Mouse (Mus musculus): ENCODE measurements at regions not wholly inside any gene's neighbourhood (a gene's known extent, or its start where the extent isn't known, plus 50 kb on each side); places are given as distances from the start of the nearest gene placed in this dataset.

- in situ Hi-C loops (cut with MboI; ENCODE audit: low pct_unique_long_range_greater_than_20kb), result no loop called here
- peaks cover 12% of the 10 kb centered on the region for H3K27me3 ChIP-seq
- ChIA-PET CTCF (no interaction called here), POLR2A (no interaction called here)
- no peak for DNase-seq (ENCODE audit: low read depth, low spot score)
- no peak for TF ChIP-seq CTCF (IDR thresholded peaks at IDR 0.05)
- ATAC-seq, result no peak
Measured at GRCm38 (mm10) chr15:54112406-54112805, 227.7 kb downstream of the Gm7489 start.

GRCm38 (mm10) chr15:54114096-54114512, 229.4 kb downstream of the Gm7489 start:
- ATAC-seq (no peak), DNase-seq (ENCODE audit: low read depth, low spot score) (no peak)
- ChIA-PET POLR2A (no interaction called here), CTCF (interaction anchor here (1.0 to 1.5 kb wide), 3 partner anchors 11 to 45 kb away, joined by 3 read pairs; no protein-coding TSS in a partner anchor)
- peaks cover 15% of the 10 kb centered on the region for H3K27me3 ChIP-seq
- in situ Hi-C loops (cut with MboI; ENCODE audit: low pct_unique_long_range_greater_than_20kb), result no loop called here
- TF ChIP-seq CTCF (IDR thresholded peaks at IDR 0.05), result no peak

- DNase-seq (ENCODE audit: low read depth, low spot score) (no peak), ATAC-seq (no peak)
- in situ Hi-C loops (cut with MboI; ENCODE audit: low pct_unique_long_range_greater_than_20kb), result no loop called here
- POLR2A ChIA-PET, result no interaction called here
- CTCF ChIA-PET, result no interaction called here
- H3K27me3 ChIP-seq, result peaks cover 23% of the 10 kb centered on the region
- TF ChIP-seq CTCF (IDR thresholded peaks at IDR 0.05), result no peak
Measured at GRCm38 (mm10) chr15:54117967-54118538, 233.3 kb downstream of the Gm7489 start.

GRCm38 (mm10) chr15:54120456-54120855, 235.8 kb downstream of the Gm7489 start:
- CTCF ChIA-PET, result no interaction called here
- in situ Hi-C loops (cut with MboI; ENCODE audit: low pct_unique_long_range_greater_than_20kb), result no loop called here
- ATAC-seq (no peak), DNase-seq (ENCODE audit: low read depth, low spot score) (peak; percentile 4)
- POLR2A ChIA-PET, result no interaction called here
- no peak for TF ChIP-seq CTCF (IDR thresholded peaks at IDR 0.05)
- peaks cover 12% of the 10 kb centered on the region for H3K27me3 ChIP-seq

- H3K27me3 ChIP-seq, result no peaks in the 10 kb centered on the region
- ATAC-seq, result no peak
- no peak for TF ChIP-seq CTCF (IDR thresholded peaks at IDR 0.05)
- in situ Hi-C loops (cut with MboI; ENCODE audit: low pct_unique_long_range_greater_than_20kb), result no loop called here
- no peak for DNase-seq (ENCODE audit: low read depth, low spot score)
- CTCF ChIA-PET, result no interaction called here
- POLR2A ChIA-PET, result no interaction called here
Measured at GRCm38 (mm10) chr15:54164350-54164749, 279.6 kb downstream of the Gm7489 start.

GRCm38 (mm10) chr15:54167842-54168361, 283.2 kb downstream of the Gm7489 start:
- in situ Hi-C loops (cut with MboI; ENCODE audit: low pct_unique_long_range_greater_than_20kb), result no loop called here
- H3K27me3 ChIP-seq, result no peaks in the 10 kb centered on the region
- POLR2A ChIA-PET, result no interaction called here
- CTCF ChIA-PET, result no interaction called here
- no peak for DNase-seq (ENCODE audit: low read depth, low spot score)
- no peak for ATAC-seq
- no peak for TF ChIP-seq CTCF (IDR thresholded peaks at IDR 0.05)

GRCm38 (mm10) chr15:54177221-54177620, 292.5 kb downstream of the Gm7489 start:
- in situ Hi-C loops (cut with MboI; ENCODE audit: low pct_unique_long_range_greater_than_20kb), result no loop called here
- POLR2A ChIA-PET, result no interaction called here

GRCm38 (mm10) chr15:54177791-54178190, 293.1 kb downstream of the Gm7489 start:
- H3K27me3 ChIP-seq, result no peaks in the 10 kb centered on the region
- no peak for ATAC-seq
- no peak for TF ChIP-seq CTCF (IDR thresholded peaks at IDR 0.05)
- CTCF ChIA-PET, result interaction anchor here (1.0 to 1.5 kb wide), 3 partner anchors 15 to 26 kb away, joined by 3 to 5 read pairs (median 4); no protein-coding TSS in a partner anchor
- POLR2A ChIA-PET, result no interaction called here
- no peak for DNase-seq (ENCODE audit: low read depth, low spot score)
- in situ Hi-C loops (cut with MboI; ENCODE audit: low pct_unique_long_range_greater_than_20kb), result no loop called here

More at GRCm38 (mm10) chr15:54177221-54177620, 292.5 kb downstream of the Gm7489 start:
- no peaks in the 10 kb centered on the region for H3K27me3 ChIP-seq
- no peak for TF ChIP-seq CTCF (IDR thresholded peaks at IDR 0.05)
- ATAC-seq (no peak), DNase-seq (ENCODE audit: low read depth, low spot score) (no peak)
- CTCF ChIA-PET, result interaction anchor here (1.0 to 1.5 kb wide), 3 partner anchors 19 to 26 kb away, joined by 3 to 5 read pairs (median 3); no protein-coding TSS in a partner anchor
